Mouse (Mus musculus) liver (tissue): ENCODE data around the gene Apoc4.
"Not testable (repeated sequence)": the region's sequence is repeated elsewhere in the genome, so short reads cannot be mapped to it uniquely, and the experiment has no call there.

Experiments
- DNase-seq: peaks from one replicate; pipeline ENCODE4 v3.0.0-alpha.2; 2020; ENCODE audit warnings: mixed read lengths

Gene Apoc4

GRCm38 (mm10) chr7:19698907-19699826, 17.9 kb upstream of the Apoc4 start, which contains the start of gene Apoe:
TSS of gene Apoe (minus strand) at chr7:19699188.
- DNase-seq, result peak; percentile 72

GRCm38 (mm10) chr7:19697949-19698906, 16.9 kb upstream of the Apoc4 start:
- peak; percentile 48 for DNase-seq

DNA sequence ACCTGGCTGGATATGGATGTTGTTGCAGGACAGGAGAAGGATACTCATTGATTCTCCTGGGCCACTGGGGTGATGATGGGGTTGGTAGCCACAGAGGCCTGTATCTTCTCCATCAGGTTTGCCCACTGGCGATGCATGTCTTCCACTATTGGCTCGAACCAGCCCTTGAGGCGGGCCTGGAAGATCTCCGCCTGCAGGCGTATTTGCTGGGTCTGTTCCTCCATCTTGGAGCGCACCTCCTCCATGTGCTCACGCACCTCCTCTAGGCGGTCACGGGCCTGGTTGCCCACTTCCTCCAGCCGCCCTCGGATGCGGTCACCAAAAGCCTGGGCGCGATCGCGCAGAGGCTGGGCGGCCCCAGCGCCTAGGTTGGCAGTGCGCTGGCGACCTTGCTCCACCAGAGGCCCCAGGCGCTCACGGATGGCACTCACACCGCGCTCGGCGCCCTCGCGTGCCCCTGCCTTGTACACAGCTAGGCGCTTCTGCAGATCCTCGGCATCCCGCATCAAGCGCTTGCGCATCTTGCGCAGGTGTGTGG, 15.1 kb upstream of the Apoc4 start:
- peak; percentile 20 for DNase-seq

- DNase-seq, result peak; percentile 15
Observed at GRCm38 (mm10) chr7:19695881-19696280, 14.6 kb upstream of the Apoc4 start.

DNA sequence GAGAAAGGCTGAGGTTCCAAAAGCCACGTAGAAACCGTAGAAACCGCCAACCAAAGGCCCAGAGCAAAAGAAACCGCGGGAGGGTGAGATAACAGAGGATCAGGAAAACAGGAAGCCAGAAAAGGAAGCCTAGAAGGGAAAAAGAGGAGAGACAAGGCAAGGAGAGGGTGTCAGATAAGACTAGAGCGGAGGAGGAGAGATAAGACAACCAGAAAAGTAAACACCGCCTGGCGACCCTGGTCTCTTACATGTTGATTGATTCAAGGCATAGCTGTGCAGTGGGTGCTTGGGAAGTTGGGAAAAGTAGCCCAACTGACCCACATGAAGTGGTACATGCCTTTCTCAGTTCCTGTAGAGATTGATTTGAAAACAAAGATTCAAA, 13.9 kb upstream of the Apoc4 start:
- DNase-seq, result peak; percentile 43

- DNase-seq, result no peak
Observed at GRCm38 (mm10) chr7:19694336-19695212, 13.3 kb upstream of the Apoc4 start.

- peak; percentile 77 for DNase-seq
Observed at GRCm38 (mm10) chr7:19693421-19693820, 12.1 kb upstream of the Apoc4 start.

- peak; percentile 50 for DNase-seq
Observed at GRCm38 (mm10) chr7:19691873-19692865, 10.9 kb upstream of the Apoc4 start, which contains the start of gene Apoc1. TSS of gene Apoc1 (minus strand) at chr7:19692660.

- DNase-seq, result no peak
Observed at GRCm38 (mm10) chr7:19691434-19691833, 10.2 kb upstream of the Apoc4 start.

DNA sequence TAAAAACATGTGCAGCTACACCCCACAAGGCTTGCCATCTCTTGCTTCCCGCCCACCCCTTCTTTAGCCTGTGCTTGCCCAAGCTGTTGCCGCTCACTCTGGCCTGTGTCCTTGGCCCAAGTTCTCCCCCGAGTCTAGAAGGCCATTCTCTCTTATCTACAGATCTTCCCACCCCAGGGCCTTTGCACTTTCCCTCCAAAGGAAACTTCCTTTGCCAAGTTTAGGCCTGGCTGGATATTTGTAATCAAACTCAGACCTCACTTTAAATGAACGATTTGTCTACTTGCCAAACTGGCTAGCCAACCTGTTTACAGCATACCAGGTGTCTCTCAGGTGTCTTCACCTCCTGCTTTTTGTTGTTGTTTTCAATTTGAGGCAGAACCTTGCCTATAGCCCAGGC, 9.6 kb upstream of the Apoc4 start:
- no peak for DNase-seq

DNA sequence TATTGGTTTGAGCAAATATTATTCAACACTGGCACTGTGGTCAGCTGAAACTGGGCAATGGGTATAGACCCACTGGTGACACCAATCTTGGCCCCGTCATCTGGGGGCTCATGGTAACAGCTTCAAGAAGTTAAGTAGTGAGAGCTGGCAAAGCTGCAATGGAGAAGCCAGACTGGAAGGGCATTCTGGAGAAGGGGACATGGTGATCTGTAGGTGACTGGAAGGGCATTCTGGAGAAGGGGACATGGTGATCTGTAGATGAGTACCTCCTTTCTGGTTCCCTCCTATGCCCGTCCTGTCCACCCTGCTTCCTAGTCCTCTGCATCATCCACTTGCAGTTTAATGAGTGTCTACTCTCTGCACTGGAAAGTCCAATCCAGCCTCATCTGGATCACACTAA, 7.3 kb upstream of the Apoc4 start:
- no peak for DNase-seq

DNA sequence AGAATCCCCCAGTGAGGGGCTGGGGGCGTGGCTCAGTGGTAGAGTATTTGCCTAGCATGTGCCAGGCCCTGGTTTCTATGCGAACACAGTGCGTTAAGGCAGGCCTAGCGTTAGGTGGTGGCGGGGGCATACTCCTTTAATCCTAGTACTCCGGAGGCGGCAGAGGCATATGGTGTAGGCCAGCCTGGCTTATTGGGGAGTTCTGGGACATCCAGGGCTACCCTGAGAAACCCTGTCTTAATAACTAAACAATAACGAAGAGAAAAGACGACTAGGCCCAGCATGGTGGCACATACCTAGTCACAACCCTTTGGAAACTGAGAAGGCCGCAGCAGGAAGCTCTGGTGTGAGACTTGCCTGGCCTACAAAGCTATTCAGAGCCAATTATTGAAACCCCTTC, 6.8 kb upstream of the Apoc4 start:
- no peak for DNase-seq

- DNase-seq, result not testable (repeated sequence)
Observed at GRCm38 (mm10) chr7:19686927-19687583, 5.8 kb upstream of the Apoc4 start.

GRCm38 (mm10) chr7:19686521-19686920, 5.2 kb upstream of the Apoc4 start:
- peak; percentile 51 for DNase-seq

DNA sequence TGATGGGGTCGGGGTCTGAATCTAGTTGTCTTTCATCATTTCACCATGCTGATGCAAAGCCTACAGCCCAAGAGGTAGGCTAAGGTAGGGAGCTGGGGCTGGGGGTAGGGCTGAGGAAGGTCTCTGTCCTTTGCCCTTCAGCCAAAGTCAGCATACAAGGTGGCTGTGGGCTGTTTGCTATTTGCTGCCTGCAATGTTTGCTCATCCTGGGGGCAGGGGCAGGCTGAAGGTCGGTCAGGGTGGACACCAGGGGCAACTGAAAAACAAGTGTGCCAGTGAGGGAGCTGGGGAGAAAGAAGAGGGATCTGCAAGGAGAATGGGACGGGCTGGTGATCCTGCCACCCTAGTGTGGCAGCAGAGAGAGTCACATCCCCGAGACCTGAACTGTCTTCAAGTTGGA, 4.1 kb upstream of the Apoc4 start:
- DNase-seq, result peak; percentile 54

DNA sequence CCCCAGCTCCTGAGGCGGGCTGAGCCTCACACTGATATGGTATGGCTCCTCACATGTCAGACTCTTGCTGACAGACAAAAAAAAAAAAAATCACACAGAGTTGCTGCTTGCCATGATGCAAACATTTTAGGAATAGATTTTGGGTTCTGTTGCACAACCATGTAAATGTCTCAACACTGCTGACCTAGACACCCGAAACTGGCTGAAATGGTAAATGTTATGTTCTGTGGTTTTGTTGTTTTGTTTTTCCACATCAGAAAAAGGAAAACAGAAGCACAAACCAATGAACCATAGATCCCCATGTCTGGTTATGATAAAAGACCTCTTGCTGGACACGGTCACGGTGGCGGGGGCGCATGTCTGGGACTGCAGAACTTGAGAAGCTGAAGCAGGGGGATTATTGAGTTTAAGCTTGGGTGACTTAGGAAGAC, 2.5 kb upstream of the Apoc4 start:
- no peak for DNase-seq

DNA sequence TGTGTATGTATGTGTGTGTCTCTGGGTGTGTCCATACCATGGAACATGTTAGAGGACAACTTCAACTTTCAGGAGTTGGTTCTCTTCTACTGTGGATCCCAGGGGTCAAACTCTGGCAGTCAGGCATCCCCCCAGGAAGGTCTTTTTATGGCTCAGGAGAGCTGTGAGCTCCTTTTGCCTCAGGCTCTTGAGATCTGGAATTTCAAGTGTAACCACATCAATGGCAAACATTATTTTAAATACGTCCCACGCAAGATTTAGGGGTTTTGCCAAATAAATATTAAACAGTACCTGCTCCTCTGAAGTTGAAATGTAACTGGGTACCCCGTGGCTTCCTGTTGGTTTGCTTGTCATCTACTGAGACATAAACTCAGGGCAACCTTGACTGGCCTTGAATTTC, 1.7 kb upstream of the Apoc4 start:
- no peak for DNase-seq

DNA sequence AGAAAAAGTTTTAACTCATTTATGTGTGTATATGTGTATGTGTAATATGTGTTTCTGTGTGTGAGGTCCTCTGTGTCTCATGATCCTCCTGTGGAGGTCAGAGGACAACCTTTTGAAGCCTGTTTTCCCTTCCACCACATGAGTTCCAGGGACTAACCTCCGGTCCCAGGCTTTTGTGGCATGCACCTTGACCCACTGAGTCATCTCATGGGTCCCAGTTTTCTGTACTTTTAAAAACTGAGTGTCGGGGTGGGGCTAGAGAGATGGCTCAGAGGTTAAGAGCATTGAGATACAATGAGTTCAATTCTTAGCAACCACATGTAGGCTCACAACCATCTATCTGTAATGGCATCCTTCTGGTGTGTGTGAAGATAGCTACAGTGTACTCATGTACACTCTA, 577 bp downstream of the Apoc4 start:
- no peak for DNase-seq

DNA sequence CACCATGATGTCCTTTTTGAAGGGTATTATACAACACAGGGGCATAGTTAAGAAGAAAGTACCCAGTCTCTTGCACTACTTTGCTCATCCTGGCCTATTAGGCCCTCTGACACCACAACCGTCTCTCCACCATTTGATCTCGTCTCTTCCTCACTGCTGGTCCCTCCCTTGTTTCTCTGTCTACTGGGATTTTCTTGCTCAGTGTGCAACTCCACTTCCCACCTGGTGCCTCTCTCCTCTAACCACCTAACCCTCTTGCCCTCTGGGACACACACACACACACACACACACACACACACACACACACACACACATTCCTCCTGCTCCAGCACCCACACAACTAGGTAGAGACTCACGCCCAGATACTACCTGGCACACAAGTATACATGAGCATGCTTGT, 2.4 kb downstream of the Apoc4 start:
- no peak for DNase-seq

DNA sequence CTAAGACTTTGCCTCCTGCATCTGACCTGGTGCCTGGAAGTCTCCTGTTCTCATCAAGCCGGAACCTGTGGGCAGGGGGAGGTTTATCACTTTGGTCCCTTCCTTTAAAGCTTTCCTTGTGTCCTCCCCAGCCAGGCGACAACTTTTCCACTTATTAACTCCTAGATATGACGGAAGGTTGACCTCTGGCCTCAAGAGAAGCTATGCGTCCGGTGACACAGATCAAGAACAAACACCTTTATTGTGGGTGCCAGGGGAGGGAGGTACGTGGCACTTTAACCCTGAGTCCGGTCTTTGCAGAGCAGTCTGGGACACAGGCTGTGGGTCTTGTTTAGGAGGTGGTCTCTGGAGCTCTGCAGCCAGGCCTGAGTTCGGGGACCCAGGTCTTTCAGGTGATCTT, 3.4 kb downstream of the Apoc4 start, which contains the start of gene Apoc2:
TSS of gene Apoc2 (minus strand) at position 70 of the 400 bp plus-strand sequence.
- DNase-seq, result no peak
